Comparison of ENCODE assay signal across 8 mouse cellular contexts in the genomic region with DNA sequence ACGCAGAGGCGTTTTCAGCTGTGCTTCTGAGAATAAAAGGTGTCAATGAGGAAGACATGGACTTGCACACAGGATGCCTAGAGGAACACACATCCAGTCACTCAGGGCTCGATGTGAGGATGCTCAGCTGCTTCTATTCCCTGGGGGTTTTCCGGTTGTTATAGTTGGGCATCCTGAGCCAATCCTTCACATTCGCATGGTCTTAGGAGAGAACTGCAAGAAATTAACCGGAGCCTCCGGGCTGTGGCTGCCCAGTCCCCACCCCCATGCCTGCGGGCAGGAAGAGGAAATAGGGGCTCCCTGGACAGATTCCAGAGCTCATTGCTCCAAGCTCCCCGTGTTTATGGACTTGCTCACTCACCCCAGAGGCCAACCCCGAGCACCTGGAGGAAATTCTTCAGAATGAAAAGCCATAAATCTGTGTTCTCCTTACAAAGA.
DNase-seq lines count a peak whose midpoint lies in the region; ATAC-seq lines count a peak whose summit lies in the region.

No protein-coding gene starts in this region.

- H3K36me3 ChIP-seq in embryonic facial prominence, embryonic 11.5 days (replicated peaks; ENCODE audit: control insufficient read depth, insufficient read depth, low read depth, low read length) = no peaks in the 10 kb centered on the region
- H3K36me3 ChIP-seq in megakaryocyte, embryonic 14.5 days (replicated peaks; ENCODE audit: low read length) = peaks cover 14% of the 10 kb centered on the region

- peaks cover 30% of the 10 kb centered on the region for H3K4me1 ChIP-seq in embryonic facial prominence, embryonic 11.5 days (ENCODE audit: control insufficient read depth, insufficient read depth, low read length)
- H3K4me1 ChIP-seq in megakaryocyte, embryonic 14.5 days = peaks cover 41% of the 10 kb centered on the region

- H3K4me3 ChIP-seq in embryonic facial prominence, embryonic 11.5 days (ENCODE audit: low read depth, low read length) = no peak overlapping the region
- H3K4me3 ChIP-seq in megakaryocyte, embryonic 14.5 days (replicated peaks) = peak overlapping the region; percentile 88

- ATAC-seq in embryonic facial prominence, embryonic 11.5 days (replicated peaks; ENCODE audit: insufficient number of reproducible peaks, low FRiP score, low TSS enrichment, low read depth) = no peak
- no peak for ATAC-seq in frontal cortex, adult (ENCODE audit: low TSS enrichment)

- H3K4me2 ChIP-seq in embryonic facial prominence, embryonic 11.5 days (ENCODE audit: low read depth, low read length) = peak overlapping the region; percentile 13

- H3K27ac ChIP-seq in embryonic facial prominence, embryonic 11.5 days (replicated peaks; ENCODE audit: low read depth, low read length) = peak overlapping the region; percentile 83

- H3K9me3 ChIP-seq in embryonic facial prominence, embryonic 11.5 days (replicated peaks; ENCODE audit: control insufficient read depth, low read length) = no peaks in the 10 kb centered on the region
- no peaks in the 10 kb centered on the region for H3K9me3 ChIP-seq in megakaryocyte, embryonic 14.5 days

- WGBS in embryonic facial prominence, embryonic 11.5 days = 24% methylated on average over 10 of the region's 10 CpGs

- intact Hi-C loops in heart, postnatal 14 days (cut with DNase I) = loop anchor here (10.0 kb wide), 1 partner anchor 241 kb away; the partner anchor contains the start of gene Trio

- no peaks in the 10 kb centered on the region for H3K27me3 ChIP-seq in embryonic facial prominence, embryonic 11.5 days (ENCODE audit: control insufficient read depth, insufficient read depth, low read length)
- peaks cover 64% of the 10 kb centered on the region for H3K27me3 ChIP-seq in megakaryocyte, embryonic 14.5 days (replicated peaks)

- peak; percentile 49 to 53 for DNase-seq in cerebellum, postnatal 10 days
- no peak for DNase-seq in cerebellum, adult 9-11 months
- peak; percentile 63 for DNase-seq in embryonic facial prominence, embryonic 11.5 days (ENCODE audit: low spot score)
- peak; percentile 57 to 62 for DNase-seq in heart, postnatal 14 days
- peak; percentile 85 to 86 for DNase-seq in kidney, postnatal 25 days
- DNase-seq in cerebellum, adult 11 months = no peak

- H3K9ac ChIP-seq in embryonic facial prominence, embryonic 11.5 days (replicated peaks; ENCODE audit: low read length) = peak overlapping the region; percentile 43; the same call in 1 of the 2 replicates

Comparison
In these comparisons a context has a peak if more than half of its experiments do, and no peak if none do; other contexts are left out.
1. DNase-seq: peak in cerebellum, postnatal 10 days (2 of 2), embryonic facial prominence, embryonic 11.5 days (single experiment), heart, postnatal 14 days (2 of 2) and kidney, postnatal 25 days (2 of 2); none in cerebellum, adult 9-11 months (single experiment) and cerebellum, adult 11 months (single experiment).